Mouse (Mus musculus) left cerebral cortex, adult 6 months (tissue): ENCODE data around the gene Gm3194. TPM values are rescaled to one million over a fixed set of nuclear protein-coding genes. Genes with fewer than 3 reads are reported as not detected.

ENCODE experiments used
- long read RNA-seq, 2 experiments: library from polyadenylated mRNA; unstranded; transcript quantifications; one replicate each; pipeline ENCODE4 v2.0.0; 2019 to 2020
- polyA plus RNA-seq: library from polyadenylated mRNA; unstranded; fragments of <200 nt; fragmentation: Nextera tagmentation; gene quantifications from 2 replicates; pipeline ENCODE4 v1.2.3, GENCODE M21; 2021

Gm3194 gene
- polyA plus RNA-seq, result 0.26 and 0.49 TPM in 2 replicates
- long read RNA-seq, experiment 1, partial matches to known transcripts, result 2 of 5 reads
- long read RNA-seq, experiment 1, other reads (novel, unspliced or antisense), result 3 of 5 reads
- long read RNA-seq, experiment 2, result 0 reads

DNA sequence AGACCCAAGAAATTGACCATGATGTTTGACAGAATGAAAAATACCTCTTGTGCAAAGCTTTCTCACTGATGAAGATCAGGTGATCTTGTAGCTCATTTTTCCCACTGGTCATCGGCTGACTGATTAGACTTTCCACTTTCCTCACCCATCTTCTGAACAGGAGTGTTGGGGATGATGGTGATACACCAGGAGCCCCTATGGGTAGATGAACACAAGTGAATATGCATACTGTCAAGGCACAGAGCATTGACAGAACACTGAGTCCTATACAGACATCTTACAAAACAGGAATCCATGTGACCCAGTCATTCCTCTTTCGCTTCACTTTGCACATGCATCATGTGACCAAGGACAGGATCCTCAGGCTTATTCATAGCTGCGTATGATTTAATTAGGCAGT lies at the start of gene Gm3194:
Gene Gm3194 (minus strand): TSS at position 101 of the 400 bp plus-strand sequence.

DNA sequence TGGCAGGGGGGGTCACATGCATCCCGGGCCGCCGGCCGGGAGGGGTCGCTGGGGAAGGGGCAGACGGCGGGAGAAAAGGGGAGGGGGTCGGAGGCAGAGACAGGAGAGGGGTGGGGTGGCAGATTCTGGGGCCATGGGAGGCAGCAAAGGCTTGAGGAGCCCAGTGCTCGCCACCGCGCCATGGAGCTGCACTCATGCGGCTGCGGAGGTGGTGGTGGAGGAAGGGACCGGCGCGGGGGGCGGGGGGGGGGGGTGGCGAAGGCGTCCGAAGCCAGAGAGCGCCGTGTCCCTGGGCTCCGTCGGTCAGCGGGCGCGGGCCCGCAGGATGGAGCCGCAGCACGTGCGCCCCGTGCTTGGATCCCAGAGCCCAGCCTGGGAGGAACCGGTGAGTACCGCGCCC lies 46.1 kb upstream of the Gm3194 start, which contains the start of gene Gm3488:
Gene Gm3488 (plus strand): TSS at position 301 of the 400 bp plus-strand sequence.

DNA sequence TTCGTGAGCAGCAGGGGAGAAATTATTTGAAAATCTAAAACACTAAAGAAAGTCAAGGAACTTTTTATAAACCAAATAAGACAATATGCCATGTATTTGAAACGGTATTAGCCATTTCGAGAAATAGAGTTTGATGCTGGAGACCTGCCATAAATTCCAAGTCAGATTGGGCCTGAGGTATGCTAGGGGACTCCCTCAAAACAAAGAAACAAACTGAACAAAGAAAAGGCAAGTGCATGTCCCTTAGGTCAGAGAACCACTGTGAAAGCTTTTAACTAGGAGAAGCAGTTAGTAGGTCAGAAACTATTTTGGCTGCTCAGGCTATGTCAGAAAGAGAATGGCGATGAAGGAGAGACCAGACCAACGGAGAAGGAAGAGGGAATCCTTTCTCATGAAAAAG lies 28.6 kb upstream of the Gm3194 start, which contains the start of gene Gm3187:
Gene Gm3187 (plus strand): TSS at position 301 of the 400 bp plus-strand sequence.

DNA sequence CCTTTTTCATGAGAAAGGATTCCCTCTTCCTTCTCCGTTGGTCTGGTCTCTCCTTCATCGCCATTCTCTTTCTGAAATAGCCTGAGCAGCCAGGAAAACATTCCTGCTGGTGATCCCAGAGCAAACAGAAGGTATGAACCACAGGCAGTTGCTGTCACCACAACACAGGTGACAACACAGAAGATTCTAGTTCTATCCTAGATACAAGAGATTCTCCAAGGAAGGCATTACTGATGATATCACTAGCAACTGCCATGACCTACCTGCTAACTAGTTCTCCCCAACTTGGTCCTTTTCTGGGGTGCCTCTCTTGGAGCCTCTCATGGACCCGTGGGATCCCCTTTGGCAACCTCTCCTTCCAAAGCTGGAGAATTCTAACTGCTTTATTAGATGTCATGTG lies 22.5 kb upstream of the Gm3194 start, which contains the start of gene Gm8246:
Gene Gm8246 (minus strand): TSS at position 101 of the 400 bp plus-strand sequence.

DNA sequence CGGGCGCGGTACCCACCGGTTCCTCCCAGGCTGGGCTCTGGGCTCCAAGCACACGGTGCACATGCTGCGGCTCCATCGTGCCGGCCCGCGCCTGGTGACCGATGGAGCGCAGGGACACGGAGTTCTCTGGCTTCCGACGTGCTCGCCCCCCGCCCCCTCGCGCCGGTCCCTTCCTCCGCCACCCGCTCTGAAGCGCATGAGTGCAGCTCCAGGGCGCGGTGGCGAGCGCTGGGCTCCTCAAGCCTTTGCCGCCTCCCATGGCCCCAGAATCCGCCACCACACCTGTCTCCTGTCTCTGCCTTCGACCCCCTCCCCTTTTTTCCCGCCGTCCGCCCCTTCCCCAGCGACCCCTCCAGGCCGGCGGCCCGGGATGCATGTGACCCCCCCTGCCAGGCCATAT lies 66.3 kb downstream of the Gm3194 start, which contains the start of gene Gm3500:
Gene Gm3500 (minus strand): TSS at position 101 of the 400 bp plus-strand sequence.

Other genes starting within 250 kb of the Gm3194 start
- not detected in 2 replicates for gene Gm3526, start 194.9 kb downstream of the Gm3194 start, polyA plus RNA-seq
- not detected in 2 replicates for gene Gm3542, start 120.5 kb downstream of the Gm3194 start, polyA plus RNA-seq
- gene Gm3500, start 66.4 kb downstream of the Gm3194 start, polyA plus RNA-seq, result not detected in 2 replicates
- not detected in 2 replicates for gene Gm8246, start 22.4 kb upstream of the Gm3194 start, polyA plus RNA-seq
- gene Gm3187, start 28.7 kb upstream of the Gm3194 start, polyA plus RNA-seq, result not detected in 2 replicates
- 0.79 and 1.3 TPM in 2 replicates for gene Gm3488, start 46.2 kb upstream of the Gm3194 start, polyA plus RNA-seq
- gene Gm3532, start 83.0 kb upstream of the Gm3194 start, polyA plus RNA-seq, result not detected in 2 replicates
- not detected in 2 replicates for gene Gm8265, start 177.6 kb upstream of the Gm3194 start, polyA plus RNA-seq
- not detected in 2 replicates for gene Gm9603, start 232.0 kb upstream of the Gm3194 start, polyA plus RNA-seq